Mouse (Mus musculus): ENCODE results near the gene Lrrc75b.

The Lrrc75b gene

DNA sequence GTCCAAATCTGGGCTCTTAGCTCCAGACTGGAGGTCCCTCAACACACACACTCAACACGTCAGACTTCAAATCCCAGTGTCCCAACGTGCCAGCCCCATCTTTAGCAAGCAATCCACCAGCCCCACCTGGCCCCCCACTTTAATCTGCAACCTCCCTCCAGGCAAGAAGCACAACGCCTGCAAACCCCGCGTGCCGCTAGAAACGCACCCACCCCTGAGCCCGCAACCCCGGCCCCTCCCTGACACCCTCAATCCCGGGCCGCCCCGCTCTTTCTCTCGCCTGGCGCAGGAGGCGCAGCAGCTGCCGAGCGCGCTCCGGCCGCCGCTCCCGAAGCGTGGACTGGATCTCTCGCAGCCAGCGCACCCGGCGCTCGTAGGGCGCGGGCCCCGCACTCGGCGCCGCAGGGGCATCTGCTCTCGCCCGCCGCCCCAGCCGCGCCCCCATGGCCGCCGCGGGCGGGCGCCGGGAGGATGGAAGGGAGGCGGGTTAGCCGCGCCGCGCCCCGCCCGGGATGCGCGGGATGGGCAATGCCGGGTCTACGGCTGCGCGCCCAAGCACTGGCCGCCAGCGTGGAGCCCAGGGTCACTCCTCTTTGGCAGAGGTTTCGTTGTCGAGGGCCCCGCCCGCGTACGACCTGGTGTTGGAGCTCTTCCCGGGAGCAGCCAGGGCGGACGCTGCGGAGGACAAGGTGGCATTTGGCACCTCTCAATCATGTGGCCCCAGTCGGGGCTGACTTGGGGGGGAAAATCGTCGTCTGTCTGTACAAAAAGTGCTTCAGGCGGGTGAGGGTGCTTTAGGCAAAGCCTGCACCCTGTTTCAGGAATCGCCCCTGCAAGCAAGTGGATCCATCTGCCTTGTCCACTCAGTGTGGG lies at the start of gene Lrrc75b:
Gene Lrrc75b, minus strand, starts transcription at position 655 of the 873 bp plus-strand sequence.
- peak; percentile 48 for DNase-seq (ENCODE audit: low read depth)

DNA sequence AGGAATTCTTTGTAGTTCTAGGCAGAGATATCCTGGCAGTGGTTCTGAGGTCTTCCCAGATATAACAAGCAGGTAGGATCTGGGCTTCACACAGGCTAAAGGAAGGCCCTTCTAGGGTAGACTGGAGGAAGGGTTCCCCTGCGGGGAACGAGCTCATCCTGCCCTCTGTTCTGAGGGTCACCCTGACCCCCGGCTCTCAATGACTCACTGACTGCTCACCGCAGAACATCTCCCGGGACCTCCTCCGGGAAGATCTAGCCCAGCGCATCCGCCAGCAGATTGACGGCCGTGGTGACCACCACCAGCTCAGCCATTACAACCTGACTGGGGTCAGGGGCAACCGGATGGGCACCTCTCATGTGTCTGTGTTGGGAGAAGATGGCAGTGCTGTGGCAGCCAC lies 48.8 kb upstream of the Lrrc75b start:
- DNase-seq (ENCODE audit: low read depth) = no peak

DNA sequence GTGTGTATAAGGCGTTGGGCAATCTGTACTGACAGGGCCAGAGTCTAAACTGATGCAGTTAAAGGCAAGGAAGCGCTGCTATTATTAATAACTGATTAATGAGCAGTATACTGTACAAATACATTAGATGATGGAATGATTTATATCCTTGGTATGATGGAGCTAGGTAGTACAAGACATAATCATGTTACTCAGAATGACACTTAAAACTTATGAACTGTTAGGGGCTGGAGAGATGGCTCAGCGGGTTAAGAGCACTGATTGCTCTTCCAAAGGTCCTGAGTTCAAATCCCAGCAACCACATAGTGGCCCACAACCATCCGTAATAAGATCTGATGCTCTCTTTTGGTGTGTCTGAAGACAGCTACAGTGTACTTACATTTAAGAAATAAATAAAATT lies 47.1 kb upstream of the Lrrc75b start:
- DNase-seq (ENCODE audit: low read depth) = no peak

DNA sequence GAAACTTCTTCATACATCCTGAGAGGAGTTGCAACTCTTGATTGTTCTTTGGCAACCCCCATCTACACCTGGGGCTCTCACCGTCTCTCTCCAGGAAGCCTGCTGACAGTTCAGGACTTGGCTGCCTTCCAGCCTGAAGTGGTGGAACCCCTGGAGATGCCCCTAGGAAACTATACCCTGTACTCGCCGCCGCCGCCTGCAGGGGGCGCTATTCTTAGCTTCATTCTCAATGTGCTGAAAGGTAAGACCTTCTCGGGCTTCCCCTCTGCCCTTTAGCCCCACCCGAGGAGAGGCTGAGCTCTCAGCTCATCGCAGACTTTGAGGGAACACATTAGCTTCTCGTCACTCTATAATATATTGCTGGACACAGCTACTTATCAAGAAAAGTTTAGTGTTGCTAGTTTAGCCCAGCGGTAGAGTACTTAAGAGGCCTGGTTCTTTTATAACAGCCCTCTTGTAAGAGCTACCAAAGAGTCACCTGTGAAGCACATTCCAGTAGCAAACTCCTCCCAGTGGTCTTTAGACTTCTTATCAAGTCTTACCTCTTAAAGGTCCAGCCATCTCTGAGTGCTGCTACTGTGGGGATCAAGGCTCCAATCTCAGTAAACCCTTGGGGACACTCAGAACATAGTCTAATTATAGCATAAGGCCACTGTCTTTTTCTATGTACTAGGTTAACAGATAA lies 45.2 kb upstream of the Lrrc75b start:
- peak; percentile 57 for DNase-seq (ENCODE audit: low read depth)

DNA sequence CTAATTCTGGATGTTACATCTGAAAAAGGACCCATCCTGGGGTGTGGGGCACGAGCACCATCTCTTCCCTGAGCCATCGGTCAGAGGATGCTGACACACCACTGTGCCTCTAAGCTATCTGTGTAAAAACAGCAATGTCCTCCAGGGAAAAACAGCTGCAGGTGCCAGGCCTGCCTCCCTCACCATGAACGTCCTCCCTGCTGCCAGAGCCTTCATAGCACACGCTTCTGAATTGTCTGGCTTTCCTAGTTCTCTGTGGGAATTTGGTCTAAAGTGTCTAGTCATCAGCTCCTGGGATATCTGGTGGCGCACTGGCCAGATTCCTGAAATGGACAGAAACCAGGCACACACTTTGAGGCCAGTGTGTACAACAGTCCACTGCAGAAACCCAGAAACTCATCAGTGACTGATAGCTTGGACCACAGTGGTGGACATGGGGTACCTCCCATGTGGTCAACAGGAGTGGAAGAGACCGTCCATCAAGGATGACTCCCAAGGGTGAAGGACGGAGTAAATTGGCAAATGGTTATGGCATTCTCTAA lies 40.1 kb upstream of the Lrrc75b start:
- DNase-seq (ENCODE audit: low read depth) = no peak

DNA sequence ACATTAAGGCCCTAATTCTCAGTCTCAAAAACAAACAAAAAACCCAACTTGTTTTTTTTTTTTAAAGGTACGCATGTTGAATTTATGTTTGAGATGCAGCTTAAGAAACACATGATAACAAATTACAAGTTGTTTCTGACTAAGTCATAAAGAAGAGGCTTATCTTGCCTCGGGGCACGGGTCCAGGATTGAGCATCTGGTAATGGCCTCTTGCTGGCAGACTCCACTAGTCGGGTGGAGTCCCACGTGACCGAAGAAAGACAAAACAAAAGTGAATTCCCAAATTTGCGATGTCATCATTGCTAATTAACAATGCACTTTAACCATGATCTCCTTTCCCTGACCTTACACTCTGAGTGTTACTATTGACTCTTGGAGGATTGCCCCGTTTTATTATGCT lies 35.9 kb upstream of the Lrrc75b start:
- DNase-seq (ENCODE audit: low read depth) = no peak

DNA sequence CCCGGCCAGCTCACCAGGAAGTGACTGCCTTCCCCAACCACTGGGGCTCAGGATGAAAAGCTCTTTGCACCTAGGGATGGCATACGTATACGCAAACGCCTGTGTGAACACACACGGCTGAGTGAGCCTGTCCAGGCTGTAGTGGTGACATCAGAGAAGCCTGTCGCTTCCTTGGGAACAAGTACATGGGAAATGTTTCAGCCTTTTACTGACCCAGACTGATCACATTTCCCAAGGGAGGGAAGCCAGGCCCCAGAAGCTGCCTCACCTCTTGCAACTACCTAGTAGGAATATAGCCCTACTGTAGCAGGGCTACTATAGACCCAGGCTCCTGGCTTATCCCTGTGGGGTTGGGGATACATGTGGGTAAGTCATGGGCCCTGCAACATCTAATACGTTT lies 32.5 kb upstream of the Lrrc75b start:
- no peak for DNase-seq (ENCODE audit: low read depth)

DNA sequence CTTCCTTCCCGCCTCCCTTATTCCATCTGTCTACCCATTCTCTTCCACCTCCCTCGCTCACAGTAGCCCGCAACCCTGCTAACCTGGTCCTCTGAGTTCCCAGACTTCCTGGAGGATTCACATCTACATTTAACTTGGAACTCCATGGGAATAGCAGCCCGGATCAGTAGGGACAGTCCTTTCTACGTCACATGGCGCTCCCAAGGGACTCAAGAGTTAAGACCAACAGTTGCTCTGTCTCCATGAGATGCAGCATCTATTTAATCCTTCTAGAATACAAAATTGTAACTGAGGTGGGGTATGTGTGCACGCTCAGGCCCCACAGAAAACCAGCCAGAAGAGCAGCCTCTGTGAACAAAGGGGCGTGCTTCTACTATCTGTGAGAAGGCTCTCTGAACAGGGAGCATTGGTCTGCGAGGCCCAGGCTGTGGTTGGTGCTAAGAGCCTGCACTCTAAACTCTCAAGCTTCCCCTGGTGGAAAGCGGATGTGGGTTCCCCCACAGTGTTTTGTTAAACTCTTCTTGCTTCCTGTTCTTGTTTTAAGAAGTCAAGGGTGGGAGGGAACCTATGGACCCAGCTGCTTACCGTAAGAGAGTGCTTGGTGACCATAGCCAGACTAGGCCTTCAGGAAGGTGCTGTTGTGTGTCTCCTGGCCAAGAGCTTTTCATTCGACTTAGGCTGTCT lies 31.2 kb upstream of the Lrrc75b start:
- peak; percentile 94 for DNase-seq (ENCODE audit: low read depth)

DNA sequence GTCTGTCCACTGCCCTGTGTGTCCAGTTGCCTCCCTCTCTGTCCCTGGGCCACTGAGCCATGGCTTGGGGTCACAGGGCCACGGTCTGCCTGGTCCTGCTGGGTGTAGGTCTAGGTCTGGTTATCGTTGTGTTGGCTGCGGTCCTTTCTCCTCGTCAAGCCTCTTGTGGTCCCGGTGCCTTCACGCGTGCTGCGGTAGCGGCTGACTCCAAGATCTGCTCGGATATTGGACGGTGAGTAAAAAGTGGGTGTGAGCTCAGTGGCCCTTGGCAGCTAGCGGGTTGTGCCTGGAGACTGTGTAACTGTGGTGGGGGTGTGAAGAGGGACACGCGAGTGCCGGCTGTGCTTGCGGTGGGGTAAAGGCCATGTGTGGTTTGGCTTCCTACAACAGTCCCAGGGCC lies 29.5 kb upstream of the Lrrc75b start:
- DNase-seq (ENCODE audit: low read depth) = peak; percentile 24

DNA sequence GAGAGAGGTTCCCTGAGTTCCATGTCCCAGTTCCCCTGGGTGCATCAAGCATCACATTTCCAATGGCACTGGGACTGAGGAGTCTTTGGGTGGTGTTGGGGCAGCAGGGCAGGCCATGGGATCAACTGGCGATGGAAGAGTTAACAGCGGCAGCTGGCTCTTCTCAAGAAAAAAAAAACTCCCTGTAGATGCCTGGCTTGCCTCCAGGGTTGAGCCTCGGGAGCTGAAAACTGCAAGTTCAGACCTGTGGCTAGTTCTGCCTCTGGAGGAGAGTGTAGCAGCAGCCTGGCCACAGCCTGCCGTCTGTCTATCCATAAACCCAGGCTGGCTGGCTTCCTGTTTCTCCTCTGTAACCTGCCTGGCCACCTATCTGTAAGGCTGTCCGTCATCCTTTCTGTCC lies 29.0 kb upstream of the Lrrc75b start, which contains the start of gene Ggt5:
Gene Ggt5, plus strand, starts transcription at position 212 of the 400 bp plus-strand sequence.
- no peak for DNase-seq (ENCODE audit: low read depth)

DNA sequence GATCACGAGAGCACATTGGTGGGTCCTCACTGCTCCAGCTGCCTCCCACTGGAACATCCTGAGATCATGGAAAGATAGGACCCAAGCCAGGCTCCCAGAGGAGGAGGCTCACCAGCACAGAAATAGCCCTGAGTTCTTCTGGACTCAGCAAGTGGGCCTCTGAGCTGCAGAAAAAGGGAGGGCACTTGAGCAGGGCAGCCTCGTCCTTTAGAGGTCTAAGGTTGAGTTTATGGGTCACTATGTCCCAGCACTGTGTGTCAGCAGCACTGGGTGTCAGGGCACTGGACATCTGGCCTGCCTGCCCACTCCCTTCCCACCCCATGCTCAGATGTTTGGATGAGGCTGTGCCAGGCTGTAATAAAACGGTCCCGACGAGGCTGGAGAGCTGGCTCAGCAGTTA lies 28.2 kb upstream of the Lrrc75b start:
- DNase-seq (ENCODE audit: low read depth) = no peak

DNA sequence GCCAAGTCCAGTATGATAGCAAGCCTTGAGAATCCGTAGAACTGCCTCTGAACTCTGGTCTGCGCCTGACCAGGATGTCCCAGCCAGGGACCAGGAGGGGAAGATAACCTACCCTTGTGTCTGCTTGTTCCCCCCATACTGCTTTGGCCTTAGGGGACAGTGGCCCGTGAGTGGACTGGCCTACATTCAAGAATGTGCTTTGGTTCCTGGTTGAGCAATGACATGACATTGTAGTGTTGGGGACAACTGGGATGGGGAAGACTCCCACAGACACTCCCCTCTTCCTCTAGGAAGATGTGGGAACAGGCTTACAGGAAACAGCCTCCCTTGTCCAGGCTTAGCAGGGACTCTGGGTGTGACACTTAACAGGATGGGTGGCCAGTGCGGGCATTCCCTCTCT lies 27.7 kb upstream of the Lrrc75b start:
- DNase-seq (ENCODE audit: low read depth) = no peak

DNA sequence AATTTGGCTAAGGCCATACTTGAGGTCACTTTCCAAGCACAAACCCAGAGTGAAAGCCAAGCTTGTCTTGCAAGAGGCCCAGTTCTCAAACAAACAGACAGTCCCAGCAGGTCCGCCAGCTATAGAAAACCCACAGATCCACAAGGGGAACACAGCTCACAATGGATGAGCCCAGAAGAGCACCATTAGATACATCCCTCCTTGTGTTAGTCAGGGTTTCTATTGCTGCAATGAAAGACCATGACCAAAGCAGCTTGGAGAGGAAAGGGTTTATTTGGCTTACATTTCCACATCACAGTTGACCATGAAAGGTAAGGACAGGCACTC lies 26.4 kb upstream of the Lrrc75b start:
- DNase-seq (ENCODE audit: low read depth) = no peak

DNA sequence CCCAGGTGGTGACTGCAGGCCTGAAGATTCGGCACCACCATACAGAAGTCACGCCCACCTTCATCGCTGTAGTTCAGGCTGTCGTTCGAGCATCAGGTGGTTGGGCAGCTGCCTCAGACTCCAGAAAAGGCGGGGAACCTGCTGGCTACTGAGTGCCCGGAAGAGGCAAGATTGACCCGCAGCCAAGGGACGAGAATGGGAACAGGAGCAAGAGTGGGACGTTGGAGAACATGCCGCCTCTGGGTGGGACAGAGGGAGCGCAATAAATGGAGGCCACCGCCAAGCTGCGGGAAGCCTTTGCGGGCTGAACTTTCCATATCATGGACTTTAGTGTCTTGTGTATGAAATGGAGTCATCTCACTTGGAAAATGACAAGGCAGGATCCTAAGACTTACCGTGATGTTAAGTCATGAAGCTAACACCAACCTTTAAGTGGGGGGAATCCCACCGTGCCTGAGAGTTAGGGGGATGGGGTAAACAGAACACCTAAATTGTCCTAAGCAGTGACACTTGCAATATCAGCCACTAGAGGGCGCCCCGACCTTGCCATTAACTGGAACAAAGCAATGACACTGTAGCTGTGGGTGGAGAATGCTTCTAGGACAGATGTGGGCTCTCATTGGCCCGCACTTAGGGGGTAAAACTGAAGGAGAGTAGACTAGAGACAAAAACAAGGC lies 25.9 kb upstream of the Lrrc75b start:
- peak; percentile 94 for DNase-seq (ENCODE audit: low read depth)

DNA sequence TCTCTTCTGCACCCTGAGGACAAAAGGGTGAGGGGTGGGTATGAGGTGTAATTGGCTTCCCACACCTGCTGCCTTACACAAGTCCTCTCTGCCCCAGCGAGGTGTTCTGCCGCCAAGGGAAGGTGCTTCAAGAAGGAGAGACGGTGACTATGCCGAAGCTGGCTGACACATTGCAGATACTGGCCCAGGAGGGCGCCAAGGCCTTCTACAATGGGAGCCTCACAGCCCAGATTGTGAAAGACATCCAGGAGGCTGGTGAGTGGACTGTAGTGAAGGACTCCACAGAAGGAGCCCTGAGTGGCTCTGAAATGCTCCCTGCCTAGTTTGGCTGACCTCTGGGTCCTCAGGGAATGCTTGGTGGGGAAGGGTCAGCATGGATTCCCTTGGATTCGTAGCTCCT lies 19.0 kb upstream of the Lrrc75b start:
- DNase-seq (ENCODE audit: low read depth) = no peak

DNA sequence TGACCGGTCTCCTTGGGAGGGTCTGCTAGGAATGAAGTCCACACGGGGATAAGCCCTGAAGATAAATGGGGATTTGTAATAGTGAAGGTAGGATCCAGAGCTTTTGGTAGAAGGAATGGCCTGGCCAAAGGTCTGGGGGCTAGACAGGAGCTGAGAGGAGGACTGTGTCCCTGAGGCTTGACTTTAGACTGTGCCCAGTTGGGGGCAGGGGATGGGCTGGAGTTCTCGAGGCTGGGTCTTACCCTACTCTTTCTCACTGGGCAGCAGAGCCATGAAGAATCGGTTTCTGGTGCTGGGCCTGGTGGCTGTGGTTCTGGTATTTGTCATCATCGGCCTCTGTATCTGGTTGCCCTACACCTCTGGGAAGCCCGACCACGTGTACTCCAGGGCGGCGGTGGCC lies 13.8 kb upstream of the Lrrc75b start:
- no peak for DNase-seq (ENCODE audit: low read depth)

DNA sequence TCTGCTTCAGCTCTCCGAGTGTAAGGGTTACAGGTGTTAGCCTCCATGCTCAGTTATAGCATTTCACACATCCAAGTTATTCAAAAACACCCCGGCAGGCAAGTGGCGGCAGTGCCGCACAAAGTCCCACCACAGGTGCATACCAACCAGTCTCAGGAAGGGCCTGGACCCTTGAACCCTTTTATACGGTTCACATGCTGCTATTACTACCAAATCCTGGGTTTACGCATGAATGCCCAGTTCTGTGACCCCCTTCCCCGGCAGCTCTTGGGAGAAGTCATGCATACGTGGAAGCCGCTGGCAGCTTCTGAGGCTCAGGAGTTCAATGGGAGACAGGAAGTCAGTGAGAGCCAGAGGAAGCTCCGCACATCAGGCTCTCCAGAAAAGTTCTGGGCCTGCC lies 13.1 kb upstream of the Lrrc75b start:
- DNase-seq (ENCODE audit: low read depth) = no peak

DNA sequence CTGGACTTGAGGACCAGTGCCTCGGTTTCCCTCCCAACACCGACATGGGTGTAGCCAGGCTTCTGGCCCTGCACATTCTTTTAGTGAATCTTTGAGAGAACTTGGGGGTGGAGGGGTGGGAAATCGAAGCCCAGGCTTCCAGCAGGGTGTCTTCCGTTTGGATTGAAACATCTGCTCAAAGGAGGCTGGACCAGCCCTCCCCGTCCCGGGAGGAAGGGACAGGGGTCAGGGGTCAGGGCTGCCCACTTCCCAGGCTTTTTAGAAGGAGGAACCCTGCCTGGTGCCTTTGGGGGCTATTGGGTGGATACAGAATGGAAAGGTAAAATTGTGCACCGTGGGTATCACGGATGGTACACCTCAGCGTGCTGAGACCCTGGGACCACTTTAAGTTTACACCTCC lies 11.8 kb upstream of the Lrrc75b start:
- DNase-seq (ENCODE audit: low read depth) = no peak

DNA sequence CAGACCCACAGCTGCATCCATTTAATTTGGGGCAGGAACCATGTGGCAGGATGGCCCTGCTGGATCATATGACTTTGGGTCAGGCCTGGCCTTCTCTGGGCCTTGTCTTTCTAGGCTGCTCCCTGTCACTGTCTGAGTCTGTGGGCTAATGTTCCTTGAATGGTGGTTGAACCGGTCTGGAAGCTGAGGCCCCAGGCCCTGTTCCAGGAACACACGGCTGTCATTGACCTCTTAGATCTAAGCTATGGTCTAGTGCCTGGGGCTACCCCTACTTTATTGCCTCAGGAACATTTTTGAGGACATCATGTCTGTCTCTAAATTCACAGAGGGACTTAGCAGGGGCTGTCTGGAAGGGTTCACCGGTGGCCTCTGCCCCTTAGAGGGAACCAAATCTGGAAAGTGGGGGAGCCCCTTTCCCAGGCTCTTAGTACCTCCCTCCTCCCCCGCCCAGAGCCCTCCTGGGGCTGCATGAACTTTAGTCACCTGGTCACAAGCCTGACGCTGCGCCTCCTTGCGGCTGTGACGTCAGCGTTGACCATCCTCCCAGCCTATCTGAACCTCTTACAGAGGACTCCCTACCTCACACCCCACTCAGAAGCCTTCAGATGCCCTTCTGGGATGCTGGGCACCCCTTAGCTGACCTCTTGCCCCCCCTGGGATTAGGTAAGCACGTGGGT lies 11.0 kb upstream of the Lrrc75b start:
- no peak for DNase-seq (ENCODE audit: low read depth)

DNA sequence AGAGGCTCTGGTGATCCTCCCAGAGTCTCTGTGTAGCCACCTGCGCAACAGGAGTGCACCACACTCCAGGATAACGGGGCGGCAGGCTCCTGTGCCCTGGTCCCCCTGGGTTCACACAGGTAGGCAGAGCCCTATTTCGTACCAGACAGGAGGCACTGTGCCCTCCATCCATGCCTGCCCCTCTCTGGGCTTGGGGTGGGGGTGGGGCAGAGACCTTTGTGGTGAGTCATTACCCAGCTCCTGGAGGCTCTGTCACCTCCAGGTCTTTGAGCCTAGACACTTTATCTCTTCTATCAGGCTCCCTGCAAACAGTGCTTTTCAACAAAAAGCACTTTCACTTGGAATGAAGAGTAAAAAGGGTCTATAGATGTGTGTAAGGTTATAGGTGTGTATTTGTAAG lies 8.7 kb upstream of the Lrrc75b start:
- no peak for DNase-seq (ENCODE audit: low read depth)

DNA sequence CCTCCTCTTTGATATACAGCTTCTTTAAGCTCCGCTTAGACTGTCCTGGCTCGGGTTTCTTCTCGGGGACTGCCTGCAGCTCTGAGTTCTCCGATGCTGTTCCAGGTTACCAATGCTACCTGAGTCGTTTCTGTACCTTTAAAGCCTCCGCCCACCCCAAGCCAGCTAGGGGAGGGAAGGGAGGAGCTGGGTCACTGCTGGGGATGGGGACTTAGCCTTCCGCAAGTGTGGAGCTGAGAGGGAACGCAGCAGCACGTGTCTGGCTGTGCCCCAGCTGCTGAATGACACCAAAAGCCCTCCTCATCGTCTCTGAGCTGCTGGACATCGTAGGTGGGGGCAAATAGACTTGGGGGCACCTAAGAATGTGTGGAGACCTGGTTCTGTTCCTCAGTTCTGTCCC lies 8.3 kb upstream of the Lrrc75b start:
- DNase-seq (ENCODE audit: low read depth) = no peak

DNA sequence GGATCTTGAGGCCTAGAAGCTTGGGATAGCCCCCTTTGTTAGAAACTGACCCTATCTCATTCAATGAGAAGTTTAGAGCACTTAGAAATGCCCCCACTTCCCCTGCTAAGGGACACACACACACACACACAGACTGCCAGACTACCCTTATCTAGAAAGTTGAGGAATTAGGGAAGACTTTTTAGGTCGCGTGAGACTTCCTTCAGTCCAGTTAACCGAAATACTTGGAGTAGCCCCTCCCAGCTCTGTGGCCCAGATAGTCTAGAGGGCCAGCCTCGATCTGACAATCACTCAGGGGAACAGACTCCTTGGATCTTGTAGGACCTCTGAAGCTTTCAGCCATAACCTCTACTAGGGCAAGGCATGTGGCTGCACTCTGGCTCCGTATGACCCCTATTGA lies 7.9 kb upstream of the Lrrc75b start:
- DNase-seq (ENCODE audit: low read depth) = no peak

Data from induced T-regulatory cell, adult 2 months (primary cell).